17 mouse cellular contexts compared by ENCODE assay signal in the genomic region with DNA sequence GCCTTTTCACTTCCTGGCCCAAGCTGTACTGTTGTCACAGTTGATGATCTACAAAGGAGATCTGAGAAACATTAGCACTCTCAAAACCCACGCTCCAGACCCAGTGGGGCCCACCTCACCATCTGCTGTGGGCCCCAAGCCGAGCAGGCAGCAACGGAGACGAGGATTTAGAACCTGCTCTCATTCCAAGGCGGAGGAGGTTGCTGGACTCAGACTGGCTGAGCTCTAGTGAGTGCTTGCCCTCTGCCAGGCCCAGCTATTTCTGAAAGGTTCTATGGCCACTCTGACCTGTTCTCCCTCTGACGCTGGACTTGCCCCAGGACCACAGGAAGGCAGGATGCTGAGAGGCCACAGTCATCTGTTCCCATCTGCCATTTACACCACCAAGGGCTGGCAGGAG.
DNase-seq lines count a peak whose midpoint lies in the region; TF ChIP-seq lines count a peak whose summit lies in the region.
"Had no signal": no experiment of that assay in that cellular context is flagged by ENCODE, and none has a peak within 500 bp of the region (broad histone marks: within the 10 kb centered on the region; RNA-seq: fewer than 3 reads in every experiment).

No protein-coding gene starts in this region.

- no peak for TF ChIP-seq CTCF in cerebellum, adult 2 months (IDR thresholded peaks at IDR 0.05; ENCODE audit: borderline replicate concordance, insufficient read depth, low read depth, low read length)

- peak; percentile 26 for DNase-seq in layer of hippocampus, adult 11-12 months (ENCODE audit: low spot score)
- no peak for DNase-seq in layer of hippocampus, adult 9-10 months (ENCODE audit: low spot score)
- DNase-seq in cerebellum, adult 2 months = peak; percentile 88 to 97
- DNase-seq in layer of hippocampus, adult 9-11 months = peak; percentile 50
- DNase-seq in right cerebral cortex, adult 2 months (ENCODE audit: low spot score in 2 of 2) = peak; percentile 70 to 78
- DNase-seq in urinary bladder, adult 18-20 months (ENCODE audit: low spot score in 2 of 2) = no peak
- no peak for DNase-seq in thymus, adult 18-20 months
- DNase-seq in kidney, adult 18-20 months = no peak
- DNase-seq: kidney, adult 2 months; kidney, postnatal 25 days had no signal

- H3K4me3 ChIP-seq in cerebellum, adult 2 months (replicated peaks; ENCODE audit: insufficient read depth, low read depth, low read length) = no peak overlapping the region
- H3K4me3 ChIP-seq: heart, embryonic 15.5 days; hindbrain, embryonic 15.5 days; limb, embryonic 12.5 days; megakaryocyte, embryonic 14.5 days had no signal

- peak overlapping the region; percentile 67 for H3K27ac ChIP-seq in cerebellum, adult 2 months (ENCODE audit: insufficient read depth, low read length)
- H3K27ac ChIP-seq: heart, embryonic 15.5 days; hindbrain, embryonic 15.5 days; limb, embryonic 12.5 days; liver, embryonic 14.5 days; stomach, postnatal 0 days had no signal

- no peaks in the 10 kb centered on the region for H3K27me3 ChIP-seq in cerebellum, adult 2 months (ENCODE audit: control insufficient read depth, insufficient read depth, low read length)
- H3K27me3 ChIP-seq: heart, embryonic 15.5 days; hindbrain, embryonic 15.5 days; limb, embryonic 12.5 days; Patski had no signal

- peaks cover 31% of the 10 kb centered on the region for H3K4me1 ChIP-seq in cerebellum, adult 2 months (ENCODE audit: control insufficient read depth, insufficient read depth, low read length)
- H3K4me1 ChIP-seq: heart, embryonic 15.5 days; limb, embryonic 12.5 days; megakaryocyte, embryonic 14.5 days had no signal

- 19% methylated on average over 6 of the region's 6 CpGs for WGBS in cerebellum, adult 2 months

- TF ChIP-seq POLR2A in cerebellum, adult 2 months (IDR thresholded peaks at IDR 0.05; ENCODE audit: borderline replicate concordance, insufficient read depth, low read length) = no peak

Comparison
In these comparisons a context has a peak if more than half of its experiments do, and no peak if none do; other contexts are left out.
1. DNase-seq: peak in layer of hippocampus, adult 11-12 months (single experiment), cerebellum, adult 2 months (2 of 2), layer of hippocampus, adult 9-11 months (single experiment) and right cerebral cortex, adult 2 months (2 of 2); none in layer of hippocampus, adult 9-10 months (single experiment), urinary bladder, adult 18-20 months (0 of 2), thymus, adult 18-20 months (0 of 2) and kidney, adult 18-20 months (single experiment).